Mouse (Mus musculus) thymus, adult 2 months (tissue): Measurements from ENCODE around the gene Ndufv2.

Source experiments
- CTCF ChIP-seq: fragments of 200-500 bp; IDR thresholded peaks from 2 replicates; pipeline ENCODE4 v1.5.1; 2012; ENCODE audit warnings: mild to moderate bottlenecking, control low read depth, low read length, moderate library complexity, borderline replicate concordance; ENCODE audit not compliant: control insufficient read depth, poor library complexity, insufficient read depth; ENCODE audit errors: extremely low read depth
- POLR2A ChIP-seq: fragments of 200-500 bp; IDR thresholded peaks from 2 replicates; pipeline ENCODE4 v1.6.1; 2012; ENCODE audit warnings: mild to moderate bottlenecking, low read length, control low read depth, moderate library complexity; ENCODE audit not compliant: control insufficient read depth, poor library complexity, insufficient read depth; ENCODE audit errors: extremely low read depth

DNA sequence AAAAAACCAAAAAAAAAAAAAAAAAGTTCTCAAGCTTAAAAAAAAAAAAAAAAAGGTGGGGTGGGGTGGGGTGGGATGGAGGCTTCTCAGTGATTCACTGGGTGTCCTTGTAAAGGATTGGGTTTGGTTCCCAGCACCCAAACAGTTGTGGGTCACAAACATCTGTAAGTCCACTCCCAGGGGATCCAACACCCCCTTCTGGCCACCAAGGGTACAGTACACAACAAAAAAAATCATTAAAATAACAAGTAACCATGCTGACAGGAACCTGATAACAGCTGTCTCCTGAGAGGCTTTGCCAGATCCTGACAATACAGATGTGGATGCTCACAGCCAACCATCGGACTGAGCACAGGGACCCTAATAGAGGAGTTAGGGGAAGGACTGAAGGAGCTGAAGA is 16.9 kb downstream of the Ndufv2 start:
- no peak for TF ChIP-seq CTCF
- no peak for TF ChIP-seq POLR2A
